Mouse (Mus musculus) megakaryocyte-erythroid progenitor cell, adult 5-6 weeks (primary cell): ENCODE measurements around the gene Nbr1. TPM values are rescaled to one million over a fixed set of nuclear protein-coding genes. Genes with fewer than 3 reads are reported as not detected.
"Not testable (repeated sequence)": the region's sequence is repeated elsewhere in the genome, so short reads cannot be mapped to it uniquely, and the experiment has no call there.

Source experiments
- ATAC-seq: replicated peaks from 2 replicates; pipeline ENCODE4 v1.8.0; 2016; ENCODE audit warnings: mild to moderate bottlenecking, inconsistent platforms; ENCODE audit not compliant: severe bottlenecking, poor library complexity, low FRiP score, low TSS enrichment
- total RNA-seq, 2 experiments: library from RNA; stranded (forward) in 1 of 2; stranded (reverse) in 1 of 2; fragments of 200-1000, 215-1000 nt in 1 of 2; fragments of >200 nt in 1 of 2; fragmentation: Nextera tagmentation in 1 of 2; gene quantifications; 2 replicates each; pipeline ENCODE4 v1.2.3; 2014 to 2017

Gene Nbr1
- total RNA-seq, 2 experiments from 2014 or later: 45.3 to 50.1 TPM

DNA sequence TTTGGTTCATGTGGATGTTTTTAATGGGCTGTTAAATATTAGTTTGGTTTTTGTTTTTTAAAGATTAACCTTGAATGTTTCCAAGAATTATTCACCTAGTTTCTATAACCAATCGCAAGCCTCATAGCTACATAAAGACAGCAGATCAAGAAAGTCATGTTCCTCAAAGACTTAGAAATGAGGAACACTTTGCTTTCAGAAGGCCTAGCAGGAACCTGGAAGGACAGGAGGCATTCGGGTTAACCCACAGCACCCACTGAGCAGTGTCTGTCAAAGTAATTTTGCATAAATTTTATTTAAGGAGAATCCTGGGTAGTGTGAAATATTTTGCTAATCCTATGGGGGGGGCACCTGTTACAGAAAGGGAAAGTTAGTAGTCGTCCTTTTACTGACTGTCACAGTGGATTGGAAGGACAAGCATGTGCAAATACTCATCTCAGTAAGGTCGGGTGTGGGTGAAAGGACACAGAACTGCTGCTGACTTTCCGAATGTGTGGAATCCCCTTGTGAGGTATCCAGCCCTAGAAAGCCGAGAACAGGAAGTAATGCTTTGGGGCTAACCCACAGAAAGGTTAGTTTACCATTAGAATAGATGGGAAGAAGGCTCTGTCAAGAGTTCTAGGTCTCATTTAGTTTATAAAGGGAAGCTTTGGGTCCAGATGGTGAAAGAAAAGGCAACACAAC, 29.3 kb downstream of the Nbr1 start:
- ATAC-seq: no peak

GRCm38 (mm10) chr11:101582054-101583035, 30.4 kb downstream of the Nbr1 start, which contains the start of gene Tmem106a:
TSS of gene Tmem106a (plus strand) at chr11:101582242.
- ATAC-seq: peak; percentile 89

DNA sequence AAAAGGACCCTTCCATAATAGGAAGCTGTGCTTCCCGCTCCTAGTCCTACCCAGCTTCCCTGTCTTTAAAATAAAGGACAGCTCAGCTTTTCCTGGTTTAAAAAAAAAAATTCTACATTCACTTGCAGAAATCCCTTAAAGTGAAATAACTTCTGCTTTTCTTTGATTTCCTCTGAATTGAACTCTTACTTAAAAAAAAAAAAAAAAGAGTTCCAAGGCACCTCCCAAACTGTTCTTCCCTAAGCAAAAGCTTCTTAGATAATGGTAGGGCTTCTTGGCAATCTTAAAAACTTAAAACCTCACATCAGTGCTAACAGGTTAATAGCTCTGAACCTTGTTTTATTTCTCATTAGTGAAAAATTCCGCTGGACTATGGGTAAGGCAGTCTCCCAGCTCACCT, 31.3 kb downstream of the Nbr1 start:
- no peak for ATAC-seq

DNA sequence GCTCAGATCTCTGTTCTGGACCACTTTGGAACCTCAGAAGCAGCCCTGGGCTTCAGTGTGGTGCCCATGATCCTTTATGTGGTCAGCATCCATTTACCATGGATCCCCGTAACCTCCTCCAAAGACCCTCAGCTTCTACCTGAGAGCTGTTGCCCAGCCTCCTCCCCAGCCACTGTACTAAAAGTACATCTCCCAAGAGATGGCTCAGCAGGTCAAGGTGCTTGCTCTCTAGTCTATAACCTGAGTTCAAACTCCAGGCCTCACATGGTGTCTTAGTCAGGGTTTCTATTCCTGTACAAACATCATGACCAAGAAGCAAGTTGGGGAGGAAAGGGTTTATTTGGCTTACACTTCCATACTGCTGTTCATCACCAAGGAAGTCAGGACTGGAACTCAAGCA, 33.1 kb downstream of the Nbr1 start:
- ATAC-seq: not testable (repeated sequence)

DNA sequence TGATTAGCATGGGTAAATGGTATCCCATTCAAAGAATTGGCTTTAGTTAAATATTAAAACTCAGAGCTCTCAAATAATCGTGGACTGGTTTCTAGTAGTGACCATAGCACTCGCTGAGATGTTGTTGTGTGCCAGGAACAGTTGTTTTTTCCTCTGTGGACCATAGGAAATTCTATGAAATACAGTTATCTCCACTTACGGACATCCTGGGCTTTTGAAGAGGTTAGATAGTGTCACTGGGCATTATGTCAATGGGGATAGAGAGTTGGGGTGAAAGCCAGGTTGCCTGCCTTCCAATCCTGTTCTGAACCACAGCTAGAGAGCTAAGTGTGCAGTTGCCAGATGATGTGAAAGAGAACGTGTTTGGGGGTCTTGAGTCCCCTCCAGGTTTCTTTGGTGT, 33.9 kb downstream of the Nbr1 start:
- no peak for ATAC-seq

DNA sequence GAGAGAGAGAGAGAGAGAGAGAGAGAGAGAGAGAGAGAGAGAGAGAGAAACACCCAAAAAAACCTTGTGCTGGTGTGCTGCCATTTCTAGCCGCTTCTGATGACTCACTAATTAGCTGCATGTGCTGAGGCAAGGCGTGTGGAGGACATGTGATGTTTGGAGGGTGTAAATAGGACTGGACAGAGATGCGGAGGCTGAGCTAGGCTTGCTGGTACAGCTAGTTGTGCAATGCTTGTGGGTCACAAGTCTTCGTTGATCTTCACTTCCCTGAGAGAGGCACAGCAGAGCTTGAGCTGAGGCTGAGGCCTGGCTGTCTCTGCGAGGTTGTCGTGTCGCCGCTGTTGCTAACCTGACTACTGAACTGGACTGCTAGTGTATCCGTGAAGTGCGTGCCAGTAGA, 35.7 kb downstream of the Nbr1 start:
- no peak for ATAC-seq

DNA sequence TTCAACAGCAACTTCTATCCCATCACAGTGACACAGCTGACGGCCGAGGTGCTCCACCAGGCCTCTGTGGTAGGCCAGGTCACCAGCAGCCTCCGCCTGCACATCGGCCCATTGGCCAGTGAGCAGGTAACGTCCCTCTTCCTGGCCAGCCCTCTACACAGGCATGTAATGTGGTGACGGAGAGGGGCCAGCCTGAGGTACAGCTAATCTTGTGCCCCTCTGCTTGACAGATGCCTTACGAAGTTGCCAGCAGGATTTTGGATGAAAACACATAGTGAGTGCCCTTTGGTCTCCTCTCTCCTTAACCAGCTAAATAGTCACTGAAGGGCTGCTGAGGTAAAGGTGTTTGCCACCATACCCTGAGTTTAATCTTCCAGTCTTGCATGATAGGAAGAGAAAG, 36.9 kb downstream of the Nbr1 start:
- ATAC-seq: no peak

GRCm38 (mm10) chr11:101589444-101589843, 37.5 kb downstream of the Nbr1 start:
- ATAC-seq: peak; percentile 87

DNA sequence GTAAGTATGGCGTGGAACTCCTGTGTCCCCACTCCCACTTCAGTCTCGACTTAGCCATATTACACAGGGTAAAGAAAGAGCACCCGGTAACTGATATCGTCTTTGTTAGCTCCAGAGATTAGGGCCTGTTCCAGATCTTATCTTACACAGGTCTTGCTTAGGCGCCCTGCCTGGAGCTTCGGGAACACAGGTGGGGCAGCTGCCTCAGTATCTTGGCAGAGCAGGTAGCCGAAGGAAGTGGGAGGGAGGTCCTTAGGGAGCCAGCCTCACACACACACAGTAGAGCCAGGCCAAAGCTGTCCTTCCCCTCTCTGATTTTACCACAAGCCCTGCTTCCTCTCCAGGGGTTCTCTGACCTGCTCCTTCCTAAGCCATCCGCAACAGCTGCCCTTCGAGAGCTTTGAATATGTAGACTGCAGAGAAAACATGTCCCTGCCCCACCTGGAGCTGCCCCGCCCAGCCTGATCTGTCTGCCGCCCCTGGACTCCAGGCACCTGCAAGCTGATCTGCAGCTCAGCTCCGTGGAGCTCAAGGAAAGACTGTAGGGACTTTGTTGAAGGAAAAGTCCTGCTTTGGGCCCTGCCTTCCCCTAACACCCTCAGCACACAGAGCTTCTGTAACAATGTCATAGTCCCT, 38.2 kb downstream of the Nbr1 start:
- ATAC-seq: no peak; the same call in 1 of the 2 replicates

DNA sequence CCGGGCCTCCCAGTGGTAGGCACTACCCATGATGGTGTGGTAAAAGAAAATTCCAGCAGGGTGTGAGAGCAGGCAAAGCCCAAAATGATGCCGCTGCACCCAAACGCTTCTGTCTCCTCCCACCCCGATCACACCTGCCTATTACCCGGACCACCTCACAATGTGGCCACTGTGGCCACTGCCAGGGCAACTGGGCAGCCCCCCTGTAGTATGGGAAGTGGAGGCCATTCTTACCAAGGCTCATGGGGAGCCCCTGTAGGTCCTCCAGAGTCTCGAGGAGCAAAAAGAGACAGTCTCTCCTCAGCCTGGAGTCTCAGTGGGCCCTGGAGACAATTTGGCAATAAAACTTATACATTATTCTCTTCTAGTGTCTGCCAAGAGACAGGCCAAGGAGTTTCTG, 47.2 kb downstream of the Nbr1 start, which contains the start of gene Gm11634:
TSS of gene Gm11634 (minus strand) at position 101 of the 400 bp plus-strand sequence.
- ATAC-seq: no peak

DNA sequence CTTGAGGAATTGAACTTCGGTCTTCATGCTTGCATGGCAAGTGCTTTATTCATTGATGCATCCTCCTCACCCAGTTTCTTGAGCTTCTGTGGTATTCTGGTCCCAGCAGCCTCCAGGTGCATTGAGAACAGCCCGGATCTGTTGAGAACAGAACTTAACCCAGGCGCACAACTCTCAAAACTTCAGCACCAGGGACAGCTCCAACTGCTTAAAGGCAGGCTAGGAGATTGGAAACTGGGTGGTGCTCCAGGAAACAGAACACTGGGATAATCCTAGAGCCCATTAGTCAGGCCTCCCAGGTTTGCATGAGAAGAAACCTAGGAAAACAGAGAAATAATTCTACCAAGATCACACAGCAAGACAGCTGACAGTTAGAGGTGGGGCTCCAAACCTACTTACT, 50.5 kb downstream of the Nbr1 start:
- 0 out of 2 replicates have a peak, but pooled peaks have one; percentile 22 for ATAC-seq

GRCm38 (mm10) chr11:101604116-101604515, 52.2 kb downstream of the Nbr1 start:
- 0 out of 2 replicates have a peak, but pooled peaks have one; percentile 1 for ATAC-seq

DNA sequence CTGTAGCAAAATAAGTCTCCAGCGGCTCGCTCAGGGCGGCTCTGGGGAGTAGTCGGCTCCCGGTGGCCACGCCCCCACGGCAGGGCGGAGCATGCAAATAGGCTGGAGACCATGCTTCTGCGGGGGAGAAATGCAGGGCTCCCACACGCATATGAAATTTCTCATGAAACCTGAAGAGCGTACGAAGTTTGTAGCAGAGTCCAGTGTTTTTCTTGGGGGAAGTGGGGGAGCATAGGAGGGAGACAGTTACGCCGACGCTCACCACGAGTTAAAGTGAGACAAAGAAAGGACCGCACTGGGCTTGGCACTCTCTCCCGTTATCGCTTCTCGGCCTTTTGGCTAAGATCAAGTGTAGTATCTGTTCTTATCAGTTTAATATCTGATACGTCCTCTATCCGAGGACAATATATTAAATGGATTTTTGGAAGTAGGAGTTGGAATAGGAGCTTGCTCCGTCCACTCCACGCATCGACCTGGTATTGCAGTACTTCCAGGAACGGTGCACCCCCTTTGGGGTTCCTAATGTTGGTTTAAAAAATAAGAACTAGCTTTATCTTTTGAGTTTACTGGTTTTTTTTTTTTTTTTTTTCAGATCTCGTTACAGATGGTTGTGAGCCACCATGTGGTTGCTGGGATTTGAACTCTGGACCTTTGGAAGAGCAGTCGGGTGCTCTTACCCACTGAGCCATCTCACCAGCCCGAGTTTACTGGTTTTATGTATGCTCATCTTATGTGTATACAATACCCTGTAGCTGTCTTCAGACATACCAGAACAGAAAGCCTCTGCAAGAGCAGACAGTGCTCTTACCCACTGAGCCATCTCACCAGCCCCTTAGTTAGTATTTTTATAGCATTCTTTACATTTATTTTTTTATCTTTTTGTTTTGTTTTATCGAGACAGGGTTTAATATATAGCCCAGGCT, 52.8 kb downstream of the Nbr1 start:
- peak; percentile 93 for ATAC-seq

DNA sequence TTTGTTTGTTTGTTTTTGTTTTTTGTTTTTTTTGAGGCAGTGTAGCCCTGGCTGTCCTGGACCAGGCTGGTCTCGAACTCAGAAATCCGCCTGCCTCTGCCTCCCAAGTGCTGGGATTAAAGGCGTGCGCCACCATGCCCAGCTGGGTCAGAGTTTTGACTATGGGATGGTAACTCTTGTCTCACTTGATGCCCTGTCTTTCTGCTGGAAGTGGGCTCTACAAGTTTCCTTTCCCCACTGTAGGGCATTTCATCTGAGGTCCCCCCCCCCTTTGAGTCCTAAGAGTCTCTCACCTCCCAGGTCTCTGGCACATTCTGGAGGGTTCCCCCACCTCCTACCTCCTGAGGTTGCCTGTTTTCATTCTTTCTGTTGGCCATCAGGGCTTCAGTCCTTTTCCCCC, 55.2 kb downstream of the Nbr1 start:
- ATAC-seq: not testable (repeated sequence)

GRCm38 (mm10) chr11:101610445-101610844, 58.5 kb downstream of the Nbr1 start:
- peak; percentile 57; the same call in 1 of the 2 replicates for ATAC-seq

DNA sequence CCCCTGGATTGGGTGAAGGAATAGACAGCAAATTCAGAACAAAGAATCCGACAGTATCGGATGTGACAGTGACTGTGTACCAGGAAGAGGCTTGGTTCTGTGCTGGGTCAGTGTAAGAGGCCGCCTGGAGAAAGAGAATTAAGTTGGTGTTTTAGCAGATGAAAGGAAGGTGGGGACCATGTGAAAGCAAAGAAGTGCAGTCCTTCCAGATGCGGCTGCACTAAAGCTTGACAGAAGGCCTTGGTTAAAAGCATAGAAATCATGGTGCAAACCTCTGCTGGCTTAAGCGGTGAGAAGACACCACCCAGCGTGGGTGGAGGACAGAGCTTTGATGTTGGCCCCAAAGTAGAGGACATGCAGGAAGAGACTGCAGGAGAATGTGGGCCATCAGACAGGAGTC, 61.6 kb downstream of the Nbr1 start:
- ATAC-seq: no peak

- ATAC-seq: no peak
Observed at GRCm38 (mm10) chr11:101614116-101614515, 62.2 kb downstream of the Nbr1 start.

DNA sequence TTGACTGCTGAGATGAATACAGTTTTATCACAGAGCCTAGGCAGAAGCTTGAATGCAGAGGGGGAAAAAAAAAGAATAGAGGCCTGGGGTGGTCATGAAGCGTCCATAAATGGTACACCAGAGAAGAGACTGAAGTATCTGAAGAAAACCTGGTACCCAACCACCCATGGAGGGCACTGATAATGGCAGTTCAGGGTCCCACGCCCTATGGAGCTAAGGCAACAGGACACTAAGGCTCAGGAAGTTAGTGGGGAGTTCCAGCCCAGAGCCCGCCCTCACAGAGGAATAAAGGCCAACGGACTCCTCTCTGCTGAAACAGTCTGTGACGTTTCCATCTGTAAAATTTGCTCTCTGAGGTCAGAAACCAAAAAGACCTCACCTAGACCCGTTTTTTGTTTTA, 63.4 kb downstream of the Nbr1 start:
- no peak; the same call in 1 of the 2 replicates for ATAC-seq

DNA sequence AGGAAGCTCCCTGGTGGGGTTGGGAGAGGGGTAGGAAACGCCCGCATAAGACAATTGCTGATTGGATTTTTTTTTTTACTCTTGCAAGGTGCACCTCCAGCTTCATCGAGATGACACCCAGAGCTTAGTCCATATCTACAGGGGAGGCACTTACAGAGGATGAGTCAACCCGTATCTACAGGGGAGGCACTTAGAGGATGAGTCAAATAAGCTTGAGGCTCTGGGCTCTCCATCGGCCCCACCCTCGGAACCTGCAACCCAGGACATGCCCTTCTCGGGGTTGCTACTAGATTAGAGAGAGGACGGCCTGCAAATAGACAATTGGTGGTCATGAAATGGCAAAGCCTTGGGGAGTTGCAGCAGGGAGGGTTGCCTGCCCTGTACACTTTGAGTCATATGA, 64.2 kb downstream of the Nbr1 start:
- ATAC-seq: no peak
